Mouse (Mus musculus): ENCODE data around the gene Mms19.

The Mms19 gene

DNA sequence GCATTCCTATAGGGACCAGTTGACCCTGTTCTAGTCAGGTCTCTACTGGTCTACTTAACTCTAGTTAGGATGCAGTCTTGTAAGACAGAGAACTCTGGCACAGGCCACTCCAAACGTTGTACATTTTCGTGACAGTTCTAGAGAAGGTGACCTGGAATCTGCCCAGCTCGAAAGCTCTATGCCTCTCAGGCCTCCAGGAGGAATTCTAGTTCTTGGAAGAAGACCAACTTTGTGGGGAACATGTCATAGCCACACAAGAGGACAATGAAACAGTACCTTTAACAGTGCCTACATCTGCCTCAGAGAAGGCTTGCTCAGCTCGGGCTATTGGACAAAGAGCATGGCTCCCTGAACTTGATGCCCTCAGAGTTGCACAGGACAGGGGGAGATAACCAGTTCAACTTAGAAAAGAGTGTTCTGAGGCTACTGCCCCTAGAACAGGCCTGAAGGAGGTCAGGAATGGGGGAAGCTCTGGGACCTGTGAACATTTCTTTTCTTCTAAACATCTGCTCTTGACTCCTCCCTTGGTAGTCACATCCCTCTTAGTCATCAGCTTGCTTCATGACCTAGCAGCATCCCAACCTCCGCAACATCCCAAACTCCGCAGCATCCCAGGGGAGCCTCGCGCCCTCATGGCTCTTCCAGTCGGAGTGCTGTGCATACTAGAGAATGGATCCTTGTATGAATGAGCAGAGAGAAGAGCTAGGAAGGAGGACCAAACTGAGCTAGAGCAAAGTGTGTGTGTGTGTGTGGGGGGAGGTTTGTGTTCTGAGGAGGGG lies 18.0 kb upstream of the Mms19 start:
- no peak for DNase-seq (ENCODE audit: low spot score in 2 of 2)

GRCm38 (mm10) chr19:41997090-41997489 lies 16.1 kb upstream of the Mms19 start:
- no peak for DNase-seq (ENCODE audit: low spot score in 2 of 2)

- DNase-seq (ENCODE audit: low spot score in 2 of 2) = no peak
Observed at GRCm38 (mm10) chr19:41995483-41995882, 14.5 kb upstream of the Mms19 start.

DNA sequence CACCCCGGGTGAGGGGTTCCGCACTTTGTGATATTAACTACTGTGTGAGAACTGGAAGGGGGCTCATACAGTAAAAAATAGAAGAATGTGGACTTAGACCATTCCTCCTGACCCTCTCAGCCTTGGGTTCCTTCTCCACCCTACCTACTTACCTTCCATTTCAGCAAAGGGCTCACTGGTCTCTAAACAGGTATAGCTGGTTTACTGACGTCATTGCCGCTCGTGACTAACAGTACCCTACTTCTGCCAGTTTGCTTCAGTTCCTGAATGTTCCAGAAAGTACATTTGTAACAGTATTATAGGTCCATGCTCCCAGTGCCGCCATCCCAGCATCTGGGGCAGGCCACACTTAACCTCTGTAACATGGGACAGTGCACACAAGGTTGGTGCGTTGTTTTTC lies 13.1 kb upstream of the Mms19 start:
- DNase-seq (ENCODE audit: low spot score in 2 of 2) = no peak

GRCm38 (mm10) chr19:41993484-41993883 lies 12.5 kb upstream of the Mms19 start:
- peak; percentile 77 to 83 for DNase-seq (ENCODE audit: low spot score in 2 of 2)

GRCm38 (mm10) chr19:41992971-41993370 lies 12.0 kb upstream of the Mms19 start:
- no peak for DNase-seq (ENCODE audit: low spot score in 2 of 2)

GRCm38 (mm10) chr19:41991926-41992477 lies 11.0 kb upstream of the Mms19 start:
- DNase-seq (ENCODE audit: low spot score in 2 of 2) = no peak

DNA sequence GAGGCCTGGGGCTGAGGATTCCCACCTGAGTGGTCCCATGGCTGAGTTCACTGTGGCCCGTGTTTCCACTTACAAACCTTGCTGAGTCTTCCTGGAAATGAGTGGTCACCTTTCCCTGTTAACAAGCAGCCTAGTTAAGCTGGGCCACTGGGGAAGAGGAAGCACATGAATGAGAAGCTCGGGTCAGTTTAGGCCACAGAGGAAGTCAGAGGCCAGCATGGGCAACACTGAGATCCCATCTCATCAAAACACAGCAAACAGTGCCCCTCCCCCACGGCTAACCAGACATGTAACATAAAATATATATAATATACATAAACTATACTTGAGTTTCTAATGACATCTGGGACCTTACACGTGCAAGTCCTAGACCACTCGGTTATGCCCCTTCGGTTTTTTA lies 8.9 kb upstream of the Mms19 start:
- no peak for DNase-seq (ENCODE audit: low spot score in 2 of 2)

DNA sequence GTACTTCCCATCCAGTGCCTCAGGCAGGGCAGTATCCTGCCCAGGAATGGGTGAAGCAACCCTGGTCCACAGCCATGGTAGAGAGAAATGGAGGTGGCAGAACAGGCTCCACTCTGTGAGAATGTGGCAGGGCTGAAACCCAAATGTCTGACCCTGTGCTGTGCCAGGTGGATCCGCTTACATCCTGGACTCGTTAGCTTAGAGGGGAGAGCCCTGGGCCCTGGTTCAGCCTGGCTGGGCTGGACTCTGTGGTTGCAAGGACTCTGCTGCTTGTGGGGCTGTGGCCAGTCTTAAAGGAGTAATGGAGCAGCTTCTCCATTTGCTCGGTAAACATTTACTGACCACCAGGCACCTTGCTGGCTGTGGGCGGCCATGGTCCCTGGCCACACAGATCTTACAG lies 6.2 kb upstream of the Mms19 start:
- no peak for DNase-seq (ENCODE audit: low spot score in 2 of 2)

DNA sequence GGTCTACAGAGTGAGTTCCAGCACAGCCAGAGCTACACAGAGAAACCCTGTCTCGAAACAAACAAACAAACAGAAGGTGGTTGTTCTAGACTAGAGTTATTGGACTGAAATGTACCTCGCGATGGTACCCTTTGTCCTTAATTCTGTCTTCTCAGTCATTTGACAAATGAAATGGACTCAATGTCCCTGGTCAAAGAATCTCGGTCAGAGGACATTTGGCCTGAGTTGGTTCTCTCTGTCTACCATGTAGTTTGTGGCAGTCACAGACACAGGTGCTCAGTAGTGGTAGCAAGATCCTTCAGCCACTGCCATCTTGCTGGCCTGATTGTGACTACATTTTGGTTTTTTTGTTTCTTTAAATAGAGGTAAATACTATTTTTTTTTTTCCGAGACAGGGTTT lies 5.0 kb upstream of the Mms19 start:
- no peak for DNase-seq (ENCODE audit: low spot score in 2 of 2)

GRCm38 (mm10) chr19:41982791-41983150 lies 1.8 kb upstream of the Mms19 start:
- DNase-seq (ENCODE audit: low spot score in 2 of 2) = no peak

GRCm38 (mm10) chr19:41981931-41982790 lies 1.2 kb upstream of the Mms19 start:
- DNase-seq (ENCODE audit: low spot score in 2 of 2) = peak in 1 of 2 experiments; percentile 16

GRCm38 (mm10) chr19:41981595-41981927 lies 604 bp upstream of the Mms19 start, which contains the start of gene Ubtd1:
Gene Ubtd1, plus strand, starts transcription at chr19:41981763.
- no peak for DNase-seq (ENCODE audit: low spot score in 2 of 2)

GRCm38 (mm10) chr19:41980422-41980818 lies 537 bp downstream of the Mms19 start:
- no peak for DNase-seq (ENCODE audit: low spot score in 2 of 2)

- DNase-seq (ENCODE audit: low spot score in 2 of 2) = peak; percentile 29 to 42
Observed at GRCm38 (mm10) chr19:41973891-41974794, 6.8 kb downstream of the Mms19 start.

GRCm38 (mm10) chr19:41969618-41970017 lies 11.3 kb downstream of the Mms19 start:
- no peak for DNase-seq (ENCODE audit: low spot score in 2 of 2)

GRCm38 (mm10) chr19:41953574-41953973 lies 27.4 kb downstream of the Mms19 start:
- peak in 1 of 2 experiments; percentile 20 for DNase-seq (ENCODE audit: low spot score in 2 of 2)

DNA sequence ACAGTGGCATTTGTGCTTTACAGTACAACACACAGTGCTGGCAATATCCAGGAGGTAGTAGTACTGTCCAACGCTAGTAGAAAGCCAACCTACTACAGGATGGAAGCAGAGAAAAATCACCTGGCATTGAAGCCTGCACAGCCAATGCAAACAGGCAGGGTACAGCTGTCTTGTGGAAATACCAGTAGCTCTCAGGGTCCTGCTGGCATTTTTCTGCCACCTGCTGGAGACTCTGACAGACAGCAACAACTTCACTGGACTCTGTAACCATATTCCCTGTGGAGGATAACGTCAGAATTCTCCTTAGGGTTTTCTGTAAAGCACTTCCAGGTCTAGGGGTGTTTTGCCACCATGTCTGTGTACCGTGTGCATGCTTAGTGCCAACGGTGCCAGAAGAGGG lies 28.7 kb downstream of the Mms19 start:
- DNase-seq (ENCODE audit: low spot score in 2 of 2) = no peak

- DNase-seq (ENCODE audit: low spot score in 2 of 2) = no peak
Observed at GRCm38 (mm10) chr19:41943841-41944240, 37.1 kb downstream of the Mms19 start.

- DNase-seq (ENCODE audit: low spot score in 2 of 2) = no peak
Observed at GRCm38 (mm10) chr19:41938539-41938938, 42.4 kb downstream of the Mms19 start.

- no peak for DNase-seq (ENCODE audit: low spot score in 2 of 2)
Observed at GRCm38 (mm10) chr19:41935921-41936320, 45.0 kb downstream of the Mms19 start.

GRCm38 (mm10) chr19:41934124-41934523 lies 46.8 kb downstream of the Mms19 start:
- DNase-seq (ENCODE audit: low spot score in 2 of 2) = no peak

Measured in right cerebral cortex, postnatal 36 days (tissue).